Mouse (Mus musculus) bone marrow, adult 2 months (tissue): Measurements from ENCODE around the gene Vmn2r78. TPM values are rescaled to one million over a fixed set of nuclear protein-coding genes. Genes with fewer than 3 reads are reported as not detected.
"Not testable (repeated sequence)": the region's sequence is repeated elsewhere in the genome, so short reads cannot be mapped to it uniquely, and the experiment has no call there.

ENCODE experiments used
- H3K27ac ChIP-seq: fragments of 200-500 bp; 2 replicates; pipeline ENCODE4 v1.5.1; 2012; ENCODE audit warnings: low read depth, mild to moderate bottlenecking, control low read depth, inconsistent platforms, low read length; ENCODE audit not compliant: control insufficient read depth, poor library complexity, insufficient read depth
- H3K4me1 ChIP-seq: fragments of 200-500 bp; 2 replicates; pipeline ENCODE4 v1.6.1; 2011; ENCODE audit warnings: low read length; ENCODE audit not compliant: control insufficient read depth, insufficient read depth
- H3K4me3 ChIP-seq: fragments of 200-500 bp; replicated peaks from 2 replicates; pipeline ENCODE3; 2011; ENCODE audit warnings: mild to moderate bottlenecking, low read depth, low read length, control low read depth; ENCODE audit not compliant: control insufficient read depth
- CTCF ChIP-seq: fragments of 200-500 bp; IDR thresholded peaks from 2 replicates; pipeline ENCODE4 v1.5.1; 2011; ENCODE audit warnings: low read length, control low read depth; ENCODE audit not compliant: control insufficient read depth, insufficient read depth
- POLR2A ChIP-seq: fragments of 200-500 bp; IDR thresholded peaks from 2 replicates; pipeline ENCODE4 v1.6.1; 2011; ENCODE audit warnings: low read depth, mild to moderate bottlenecking, control low read depth, low read length, borderline replicate concordance; ENCODE audit not compliant: control insufficient read depth
- WGBS: fragments of 180-500 bp; shearing (Covaris S2); methylation state at CpG from one replicate; pipeline ENCODE4 v1.1.7; 2018; 5-methylcytosine and 5-hydroxymethylcytosine counted together
- polyA plus RNA-seq: library from polyadenylated mRNA; stranded (reverse); fragments of >200 nt; gene quantifications from 2 replicates; pipeline ENCODE4 v1.2.4, GENCODE M21; 2011; ENCODE audit warnings: low replicate concordance; ENCODE audit not compliant: missing spikeins, insufficient read depth, insufficient read length

Vmn2r78 gene
- polyA plus RNA-seq = not detected in 2 replicates

DNA sequence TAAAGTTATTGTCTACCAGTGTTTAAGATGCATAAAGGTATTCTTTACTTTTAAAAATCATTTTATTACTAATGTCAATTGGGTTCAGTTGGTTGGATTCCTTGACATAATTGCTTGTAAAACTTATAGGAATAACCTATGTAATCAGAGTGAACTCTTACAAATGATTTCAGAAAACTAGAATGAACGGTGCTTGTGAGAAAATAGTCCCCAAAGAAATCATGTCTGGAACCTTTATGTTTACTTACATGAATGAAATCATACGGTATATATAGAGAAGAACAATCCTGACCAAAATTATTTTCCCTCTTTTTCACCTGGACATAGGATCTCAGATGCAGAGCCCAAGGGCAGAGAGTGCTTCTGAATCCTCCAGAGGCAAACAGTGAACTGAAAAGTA lies at the start of gene Vmn2r78:
Gene Vmn2r78 (plus strand): TSS at position 301 of the 400 bp plus-strand sequence.
- H3K4me1 ChIP-seq, H3K27ac ChIP-seq, H3K4me3 ChIP-seq: not testable (repeated sequence)
- WGBS = 67% methylated on average over 2 of the region's 2 CpGs

DNA sequence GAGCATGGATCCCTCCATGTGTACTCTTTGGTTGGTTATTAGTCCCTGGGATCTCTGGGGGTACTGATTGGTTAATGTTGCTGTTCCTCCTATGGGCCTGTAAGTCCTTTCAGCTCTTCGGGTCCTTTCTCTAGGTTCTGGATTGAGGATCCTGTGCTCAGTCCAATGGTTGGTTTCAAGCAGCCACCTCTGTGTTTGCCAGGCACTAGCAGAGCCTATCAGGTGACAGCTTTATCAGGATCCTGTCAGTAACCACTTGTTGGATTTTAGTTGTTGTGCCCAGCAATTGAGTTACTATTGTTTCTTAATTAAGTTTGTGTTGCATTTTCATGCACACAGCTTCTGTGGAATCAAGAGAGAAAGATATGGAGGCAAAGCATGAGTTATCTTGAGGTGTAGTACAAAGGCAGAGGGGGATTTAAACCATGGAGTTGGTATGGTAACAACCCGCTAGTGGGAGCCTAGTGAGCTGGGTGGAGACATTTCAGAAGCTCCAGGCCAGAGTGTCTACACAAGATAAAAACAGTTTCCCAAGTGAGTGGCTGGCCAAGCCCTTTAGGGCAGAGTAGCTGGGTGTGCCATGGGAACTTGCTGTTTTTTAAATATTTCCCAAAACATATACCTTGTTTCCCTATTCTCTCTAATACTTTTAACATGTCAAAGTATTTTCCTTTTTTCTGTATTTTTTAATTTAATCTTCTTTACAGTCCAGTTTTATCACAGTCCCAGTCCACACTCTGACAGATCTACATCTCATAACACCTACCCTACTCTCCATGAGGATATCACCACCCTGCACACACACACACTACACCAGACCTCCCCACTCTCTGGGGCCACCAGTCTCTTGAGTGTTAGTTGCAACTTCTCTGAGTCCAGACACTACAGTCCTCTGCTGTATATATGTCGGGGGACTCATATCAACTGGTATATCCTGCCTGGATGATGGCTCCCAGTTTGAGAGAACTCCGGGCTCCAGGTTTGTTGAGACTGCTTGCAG lies 25.1 kb upstream of the Vmn2r78 start:
- Histone ChIP-seq H3K4me3 (no peak overlapping the region), H3K27ac (no peak overlapping the region), H3K4me1 (no peaks in the 10 kb centered on the region)
- 70% methylated on average over 4 of the region's 4 CpGs for WGBS
- no peak for TF ChIP-seq CTCF
- TF ChIP-seq POLR2A = no peak

DNA sequence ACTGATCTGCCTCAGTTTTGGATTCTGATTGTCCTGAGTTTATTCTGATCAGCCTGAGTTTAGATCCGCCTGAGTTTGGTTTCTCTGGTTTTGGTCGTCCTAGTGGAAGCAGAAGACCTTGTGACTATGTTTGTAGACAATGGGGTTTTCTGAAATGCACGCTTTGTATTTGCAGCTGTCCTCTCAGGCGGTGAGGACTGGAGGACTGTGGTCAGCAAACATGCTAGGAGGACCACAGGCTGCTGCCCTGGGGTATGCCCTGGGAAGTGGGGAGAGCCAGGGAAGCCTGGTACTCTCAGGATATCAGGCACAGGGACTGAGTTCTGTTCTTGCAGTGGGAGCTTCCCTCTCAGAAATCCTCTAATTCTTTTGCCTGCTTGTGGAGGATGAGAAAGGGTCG lies 22.4 kb downstream of the Vmn2r78 start:
- H3K27ac ChIP-seq = no peak overlapping the region
- 71% methylated on average over 5 of the region's 5 CpGs for WGBS
- H3K4me1 ChIP-seq = no peaks in the 10 kb centered on the region
- TF ChIP-seq CTCF (no peak), POLR2A (no peak)
- H3K4me3 ChIP-seq = no peak overlapping the region

DNA sequence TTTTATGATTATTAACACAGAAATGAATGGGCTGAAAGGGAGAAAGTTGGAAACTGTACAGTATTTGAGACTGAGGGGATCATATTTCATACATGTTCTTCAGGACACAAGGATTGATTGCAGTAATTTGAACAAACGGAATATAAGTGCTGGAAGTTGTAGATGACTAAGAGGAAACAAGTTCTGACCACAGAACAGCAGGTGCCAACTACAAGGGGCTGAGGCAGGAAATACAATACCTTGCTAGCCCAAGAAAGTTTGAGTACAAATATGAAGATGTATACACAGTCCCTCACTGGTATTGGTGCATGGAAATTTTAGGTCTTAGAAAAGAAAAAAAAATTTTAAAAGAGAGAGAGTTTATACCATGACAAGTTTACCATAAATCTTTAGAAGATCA lies 79.8 kb downstream of the Vmn2r78 start:
- WGBS = 8% methylated on average over 1 of the region's 1 CpGs
- TF ChIP-seq POLR2A (no peak), CTCF (no peak)
- Histone ChIP-seq H3K27ac (no peak overlapping the region), H3K4me3 (no peak overlapping the region), H3K4me1 (no peaks in the 10 kb centered on the region)

DNA sequence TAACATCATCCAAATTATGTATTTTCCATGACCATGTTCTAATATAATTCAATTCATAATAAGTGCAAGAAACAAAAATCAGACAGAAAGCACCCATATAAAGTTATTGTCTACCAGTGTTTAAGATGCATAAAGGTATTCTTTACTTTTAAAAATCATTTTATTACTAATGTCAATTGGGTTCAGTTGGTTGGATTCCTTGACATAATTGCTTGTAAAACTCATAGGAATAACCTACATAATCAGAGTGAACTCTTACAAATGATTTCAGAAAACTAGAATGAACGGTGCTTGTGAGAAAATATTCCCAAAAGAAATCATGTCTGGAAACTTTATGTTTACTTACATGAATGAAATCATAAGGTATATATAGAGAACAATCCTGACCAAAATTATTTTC lies 80.9 kb downstream of the Vmn2r78 start, which contains the start of gene Vmn2r79:
Gene Vmn2r79 (plus strand): TSS at position 301 of the 400 bp plus-strand sequence.
- H3K27ac ChIP-seq, H3K4me3 ChIP-seq, H3K4me1 ChIP-seq: not testable (repeated sequence)
- 78% methylated on average over 1 of the region's 1 CpGs for WGBS

Other genes with a start within 250 kb of the Vmn2r78 start
- gene Olfr292, start 226.8 kb upstream of the Vmn2r78 start, polyA plus RNA-seq = not detected in 2 replicates
- gene Folh1, start 139.2 kb upstream of the Vmn2r78 start, polyA plus RNA-seq = 0.38 TPM in 1 of 2 replicates, not detected in the other
- not detected in 2 replicates for gene Vmn2r77, start 120.1 kb upstream of the Vmn2r78 start, polyA plus RNA-seq
- gene Vmn2r79, start 81.0 kb downstream of the Vmn2r78 start, polyA plus RNA-seq = 0.14 TPM in 1 of 2 replicates, not detected in the other